Mouse (Mus musculus) CD4-positive, CD25-positive, alpha-beta regulatory T cell, adult 4 months (primary cell): ENCODE measurements around the gene Tmem94. TPM values are rescaled to one million over a fixed set of nuclear protein-coding genes. Genes with fewer than 3 reads are reported as not detected.

Source experiments
- ATAC-seq: one replicate; pipeline ENCODE4 v1.8.0; 2017
- polyA plus RNA-seq, 2 experiments: library from polyadenylated mRNA; unstranded; fragments of 100-300 nt; shearing (Covaris generic); gene quantifications; one replicate each; pipeline ENCODE4 v1.2.1; 2017

Tmem94 gene
- polyA plus RNA-seq, 2 experiments from 2014 or later = 8.5 to 17.5 TPM

DNA sequence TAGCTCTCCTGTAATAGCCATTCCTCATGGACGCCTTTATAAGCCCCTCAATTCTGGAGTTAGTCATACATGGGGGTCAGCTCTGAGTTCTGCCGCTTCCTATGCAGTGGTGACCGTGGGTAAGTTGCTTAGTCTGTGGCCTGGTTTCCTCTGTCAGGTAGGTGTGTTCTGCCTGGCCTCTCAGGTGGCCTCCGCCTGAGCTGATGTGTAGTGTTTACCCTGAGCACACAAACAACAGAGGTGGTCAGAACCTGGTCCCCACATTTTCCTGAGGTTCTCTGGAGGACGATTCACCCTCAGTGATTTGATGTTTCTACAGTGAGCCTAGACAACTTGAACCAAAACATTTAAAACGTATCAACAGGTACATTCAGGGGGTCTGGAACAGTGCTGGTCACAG lies 66.8 kb downstream of the Tmem94 start:
- ATAC-seq = no peak

- ATAC-seq = no peak
These were observed 67.3 kb downstream of the Tmem94 start for GRCm38 (mm10) chr11:115832523-115832922.

- ATAC-seq = no peak
These were observed 67.8 kb downstream of the Tmem94 start for GRCm38 (mm10) chr11:115833021-115833513.

- ATAC-seq = no peak
These were observed 68.8 kb downstream of the Tmem94 start for GRCm38 (mm10) chr11:115834033-115834432.

GRCm38 (mm10) chr11:115836656-115837395 lies 71.6 kb downstream of the Tmem94 start:
- no peak for ATAC-seq

- ATAC-seq = no peak
These were observed 72.5 kb downstream of the Tmem94 start for GRCm38 (mm10) chr11:115837606-115838345.

DNA sequence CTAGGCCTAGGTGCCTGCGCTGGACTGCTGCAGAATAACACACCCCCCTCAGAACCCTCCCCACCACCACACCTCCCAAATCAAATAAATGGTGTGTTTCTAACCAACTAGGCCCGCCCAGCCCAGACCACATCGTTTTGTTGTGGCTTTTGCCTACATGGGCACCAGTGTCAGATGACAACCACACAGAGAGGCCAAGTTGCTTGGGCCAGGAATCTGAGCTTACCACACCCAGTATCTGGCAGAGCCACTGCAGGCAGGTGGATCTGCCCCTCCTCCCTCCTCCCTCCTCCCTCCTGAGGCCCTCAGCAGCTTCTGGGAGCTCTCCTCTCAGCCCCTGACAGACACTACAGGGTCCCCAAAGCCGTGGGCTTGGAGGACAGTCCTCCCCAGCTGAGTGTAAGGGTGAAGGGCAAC lies 73.7 kb downstream of the Tmem94 start:
- no peak for ATAC-seq

- no peak for ATAC-seq
These were observed 74.5 kb downstream of the Tmem94 start for GRCm38 (mm10) chr11:115839732-115840131.

- no peak for ATAC-seq
These were observed 75.8 kb downstream of the Tmem94 start for GRCm38 (mm10) chr11:115841044-115841443.

DNA sequence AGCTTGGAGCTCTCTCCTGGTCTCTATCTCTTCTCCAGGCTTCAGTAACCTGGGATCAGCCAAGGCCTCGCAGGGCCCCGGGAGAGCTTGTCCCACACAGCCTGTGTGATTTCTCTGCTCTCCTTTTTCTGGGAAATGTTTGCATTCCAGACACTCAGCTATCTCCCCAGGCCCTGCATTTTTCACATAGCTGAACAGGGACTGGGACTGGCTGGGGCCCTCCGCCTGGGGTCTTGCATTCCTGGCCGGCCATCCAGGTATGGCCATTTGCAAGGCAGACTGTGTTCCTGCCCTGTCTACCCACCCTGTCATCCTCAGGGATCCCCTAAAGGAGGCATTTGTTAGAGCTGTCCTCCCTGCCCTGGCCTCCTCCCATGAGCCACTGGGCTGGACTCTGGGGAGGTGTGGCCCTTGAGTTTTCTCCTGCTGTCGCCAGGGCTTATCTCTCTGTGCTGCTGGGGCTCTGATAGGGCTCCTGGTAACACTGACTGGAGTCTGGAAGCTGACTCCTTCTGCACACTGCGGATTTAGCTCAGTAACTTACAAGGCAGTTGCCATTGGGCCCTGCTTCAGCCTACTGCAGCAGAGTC lies 76.8 kb downstream of the Tmem94 start:
- ATAC-seq = no peak

DNA sequence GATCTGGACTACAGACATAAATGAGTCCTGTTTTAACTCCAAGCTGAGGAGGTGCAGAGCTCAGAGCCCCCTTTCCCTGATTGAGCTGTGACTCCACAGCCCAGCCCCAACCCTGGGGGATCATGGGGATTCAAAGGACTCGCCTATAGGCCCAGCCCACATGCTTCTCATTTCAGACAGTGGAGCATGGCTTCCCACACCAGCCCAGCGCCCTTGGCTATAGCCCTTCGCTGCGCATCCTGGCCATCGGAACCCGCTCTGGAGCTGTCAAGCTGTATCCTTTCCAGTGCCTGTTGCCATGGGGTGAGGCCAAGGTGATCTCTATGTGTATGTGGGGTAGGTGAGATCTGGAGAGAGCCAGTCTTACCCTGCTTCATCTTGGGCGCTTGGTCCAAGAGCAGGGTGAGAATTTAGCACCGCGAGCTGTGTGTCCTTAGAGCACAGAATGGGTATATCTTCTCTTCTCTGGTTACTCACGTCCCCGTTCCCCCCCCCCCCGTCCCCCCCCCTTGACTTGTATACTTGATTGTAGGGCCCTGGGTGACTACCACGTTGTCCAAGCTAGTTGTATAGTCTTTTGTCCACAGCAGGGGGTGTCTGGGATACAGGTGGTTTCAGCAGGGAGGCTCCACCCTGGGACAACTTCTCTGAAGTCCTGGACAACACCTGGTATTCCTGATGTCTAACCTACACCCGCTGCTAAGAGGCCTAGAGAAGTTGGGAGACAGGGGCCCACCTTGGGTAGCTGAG lies 78.1 kb downstream of the Tmem94 start:
- ATAC-seq = no peak

- no peak for ATAC-seq
These were observed 78.6 kb downstream of the Tmem94 start for GRCm38 (mm10) chr11:115843891-115844239.

DNA sequence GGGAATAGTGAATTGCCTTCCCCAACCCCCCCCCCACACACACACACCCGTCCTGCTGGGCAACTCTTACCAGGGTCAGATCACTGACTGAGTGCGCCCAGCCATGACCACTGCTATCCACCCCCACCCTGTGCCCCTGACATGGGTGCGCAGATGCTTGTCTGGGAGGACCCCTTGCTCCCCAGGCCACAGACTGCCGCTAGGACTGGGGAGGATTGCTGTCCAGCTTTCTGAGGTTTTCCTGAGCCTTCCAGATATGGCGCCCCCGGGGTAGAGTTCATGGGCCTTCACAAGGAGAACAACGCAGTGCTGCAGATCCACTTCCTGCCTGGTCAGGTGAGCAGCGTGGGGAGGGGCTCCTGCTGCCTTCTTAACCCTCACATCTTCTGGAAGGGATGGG lies 79.0 kb downstream of the Tmem94 start:
- no peak for ATAC-seq

DNA sequence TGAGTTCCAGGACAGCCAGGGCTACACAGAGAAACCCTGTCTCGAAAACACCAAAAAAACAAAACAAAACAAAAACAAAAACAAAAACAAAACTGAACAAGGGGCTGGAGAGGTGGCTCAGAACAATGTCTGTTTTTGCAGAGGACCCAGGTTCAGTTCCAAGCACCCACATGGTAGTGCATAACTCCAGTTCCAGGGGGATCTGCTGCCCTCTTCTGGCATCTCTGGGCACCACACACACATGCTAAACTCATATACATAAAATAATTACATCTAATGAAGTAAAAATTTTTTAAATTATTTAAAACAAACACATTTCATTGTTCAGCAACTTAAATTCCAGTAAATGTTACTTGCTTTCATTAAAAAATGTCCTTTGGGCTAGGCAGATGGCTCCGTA lies 80.6 kb downstream of the Tmem94 start:
- ATAC-seq = no peak

Other genes with a start within 250 kb of the Tmem94 start
- 100 to 1,000 TPM; 676 to 678 TPM for gene Sumo2, start 229.2 kb upstream of the Tmem94 start, polyA plus RNA-seq
- gene Nup85, start 201.0 kb upstream of the Tmem94 start, polyA plus RNA-seq = 10 to 100 TPM; 64.4 to 82.5 TPM
- 10 to 100 TPM; 26.9 to 31.1 TPM for gene Mrps7, start 161.5 kb upstream of the Tmem94 start, polyA plus RNA-seq
- 10 to 100 TPM; 35.0 to 43.9 TPM for gene Gga3, start 161.4 kb upstream of the Tmem94 start, polyA plus RNA-seq
- 100 to 1,000 TPM; 208 to 251 TPM for gene Mif4gd, start 152.5 kb upstream of the Tmem94 start, polyA plus RNA-seq
- 10 to 100 TPM; 93.6 to 98.8 TPM for gene Slc25a19, start 137.1 kb upstream of the Tmem94 start, polyA plus RNA-seq
- gene Grb2, start 56.8 kb upstream of the Tmem94 start, polyA plus RNA-seq = 10 to 100 TPM; 28.8 to 30.9 TPM
- under 1 TPM; 0.69 to 0.85 TPM for gene Caskin2, start 48.2 kb downstream of the Tmem94 start, polyA plus RNA-seq
- 10 to 100 TPM; 11.0 to 16.2 TPM for gene Tsen54, start 49.3 kb downstream of the Tmem94 start, polyA plus RNA-seq
- gene Llgl2, start 58.6 kb downstream of the Tmem94 start, polyA plus RNA-seq = 10 to 100 TPM in 1 of 2 experiments, 1 to 10 TPM in 1; 7.9 to 11.1 TPM
- gene Myo15b, start 93.0 kb downstream of the Tmem94 start, polyA plus RNA-seq = not detected
- gene Smim5, start 134.5 kb downstream of the Tmem94 start, polyA plus RNA-seq = 1 to 10 TPM in 1 of 2 experiments, under 1 TPM in 1; 0.94 to 1.5 TPM
- 1 to 10 TPM; 1.9 to 2.8 TPM for gene Smim6, start 146.6 kb downstream of the Tmem94 start, polyA plus RNA-seq
- gene Sap30bp, start 167.8 kb downstream of the Tmem94 start, polyA plus RNA-seq = 10 to 100 TPM; 42.0 to 46.9 TPM
- gene Recql5, start 168.0 kb downstream of the Tmem94 start, polyA plus RNA-seq = 10 to 100 TPM; 21.9 to 41.9 TPM
- not detected for gene Itgb4, start 209.3 kb downstream of the Tmem94 start, polyA plus RNA-seq
- gene Galk1, start 247.3 kb downstream of the Tmem94 start, polyA plus RNA-seq = 10 to 100 TPM; 13.1 to 18.4 TPM